Mouse (Mus musculus): ENCODE measurements at regions not wholly inside any gene's neighbourhood (a gene's known extent, or its start where the extent isn't known, plus 50 kb on each side); places are given as distances from the start of the nearest gene placed in this dataset.

GRCm38 (mm10) chr16:95773151-95773550 lies 71.3 kb downstream of the Ets2 start:
- DNase-seq (ENCODE audit: low spot score in 2 of 2), result no peak

Data from spleen, postnatal 36 days (tissue).